Mouse (Mus musculus) embryonic facial prominence, embryonic 11.5 days (tissue): ENCODE results near the gene Lss. TPM values are rescaled to one million over a fixed set of nuclear protein-coding genes. Genes with fewer than 3 reads are reported as not detected.

Experiments
- ATAC-seq: fragments of 200-750 bp; cut with Nextera tagmentation; replicated peaks from 2 replicates; pipeline ENCODE4 v1.8.0; 2017; ENCODE audit warnings: low read depth; ENCODE audit not compliant: insufficient number of reproducible peaks, low FRiP score, low TSS enrichment
- DNase-seq: peaks from one replicate; pipeline ENCODE4 v3.0.0-alpha.2; 2015; ENCODE audit warnings: low spot score
- H3K27ac ChIP-seq: fragments of 300-500 bp; sonication (generic); replicated peaks from 2 replicates; pipeline ENCODE4 v1.5.1; 2014; ENCODE audit warnings: mild to moderate bottlenecking, low read depth, low read length, control low read depth
- H3K27me3 ChIP-seq: fragments of 300-500 bp; sonication (generic); 2 replicates; pipeline ENCODE4 v1.6.1; 2014; ENCODE audit warnings: mild to moderate bottlenecking, low read length, moderate library complexity, mixed read lengths; ENCODE audit not compliant: control insufficient read depth, insufficient read depth
- H3K36me3 ChIP-seq: fragments of 300-500 bp; sonication (generic); replicated peaks from 2 replicates; pipeline ENCODE4 v1.6.1; 2014; ENCODE audit warnings: low read depth, mild to moderate bottlenecking, low read length, moderate library complexity, mixed read lengths; ENCODE audit not compliant: control insufficient read depth, insufficient read depth
- H3K4me1 ChIP-seq: fragments of 300-500 bp; sonication (generic); 2 replicates; pipeline ENCODE4 v1.6.1; 2014; ENCODE audit warnings: low read length, mixed read lengths; ENCODE audit not compliant: control insufficient read depth, insufficient read depth
- H3K4me2 ChIP-seq: fragments of 300-500 bp; sonication (generic); 2 replicates; pipeline ENCODE4 v1.6.1; 2014; ENCODE audit warnings: low read depth, mild to moderate bottlenecking, control low read depth, low read length, moderate library complexity
- H3K4me3 ChIP-seq: fragments of 300-500 bp; sonication (generic); 2 replicates; pipeline ENCODE4 v1.5.1; 2014; ENCODE audit warnings: low read depth, low read length, control low read depth
- H3K9ac ChIP-seq: fragments of 300-500 bp; sonication (generic); replicated peaks from 2 replicates; pipeline ENCODE4 v1.6.1; 2014; ENCODE audit warnings: mild to moderate bottlenecking, control low read depth, low read length
- H3K9me3 ChIP-seq: fragments of 300-500 bp; sonication (generic); replicated peaks from 2 replicates; pipeline ENCODE4 v1.6.1; 2016; ENCODE audit warnings: mild to moderate bottlenecking, low read length, inconsistent platforms, mixed read lengths; ENCODE audit not compliant: control insufficient read depth
- WGBS: fragments of 180-500 bp; shearing (Covaris S2); extraction: QIAGEN DNeasy Blood & Tissue Kit; methylation state at CpG from one replicate; pipeline ENCODE4 v1.1.7; 2014; 5-methylcytosine and 5-hydroxymethylcytosine counted together
- polyA plus RNA-seq: library from polyadenylated mRNA; unstranded; fragments of >200 nt; fragmentation: Nextera tagmentation; extraction: Ambion mirVana; gene quantifications from 2 replicates; pipeline ENCODE4 v1.2.1, GENCODE M21; 2014

Lss gene
- polyA plus RNA-seq, 1 experiment from 2014 or later, result 26.9 TPM

GRCm38 (mm10) chr10:76542636-76543375 is 11.4 kb downstream of the Lss start:
- Histone ChIP-seq H3K9me3 (no peaks in the 10 kb centered on the region), H3K4me3 (no peak overlapping the region), H3K36me3 (peaks cover 3% of the 10 kb centered on the region), H3K4me2 (no peak overlapping the region), H3K27ac (no peak overlapping the region), H3K4me1 (no peaks in the 10 kb centered on the region), H3K9ac (no peak overlapping the region), H3K27me3 (no peaks in the 10 kb centered on the region)
- DNase-seq (no peak), ATAC-seq (no peak)
- WGBS, result 89% methylated on average over 10 of the region's 10 CpGs

- ATAC-seq, result no peak
- H3K4me1 ChIP-seq, result no peaks in the 10 kb centered on the region
- no peak for DNase-seq
- no peak overlapping the region for H3K9ac ChIP-seq
- H3K27ac ChIP-seq, result no peak overlapping the region
- no peaks in the 10 kb centered on the region for H3K27me3 ChIP-seq
- no peak overlapping the region for H3K4me3 ChIP-seq
- WGBS, result 93% methylated on average over 8 of the region's 8 CpGs
- H3K36me3 ChIP-seq, result peaks cover 6% of the 10 kb centered on the region
- no peak overlapping the region for H3K4me2 ChIP-seq
- no peaks in the 10 kb centered on the region for H3K9me3 ChIP-seq
These were observed 15.2 kb downstream of the Lss start for GRCm38 (mm10) chr10:76546566-76546965.

GRCm38 (mm10) chr10:76548218-76548617 is 16.8 kb downstream of the Lss start:
- Histone ChIP-seq H3K9me3 (no peaks in the 10 kb centered on the region), H3K4me1 (no peaks in the 10 kb centered on the region), H3K27me3 (no peaks in the 10 kb centered on the region), H3K27ac (no peak overlapping the region), H3K4me3 (no peak overlapping the region), H3K9ac (no peak overlapping the region), H3K36me3 (peaks cover 9% of the 10 kb centered on the region), H3K4me2 (no peak overlapping the region)
- 94% methylated on average over 8 of the region's 8 CpGs for WGBS
- DNase-seq (no peak), ATAC-seq (no peak)

- H3K36me3 ChIP-seq, result peaks cover 15% of the 10 kb centered on the region
- H3K4me2 ChIP-seq, result no peak overlapping the region
- no peak for ATAC-seq
- H3K9me3 ChIP-seq, result no peaks in the 10 kb centered on the region
- 91% methylated on average over 5 of the region's 5 CpGs for WGBS
- H3K4me1 ChIP-seq, result no peaks in the 10 kb centered on the region
- H3K4me3 ChIP-seq, result no peak overlapping the region
- no peak overlapping the region for H3K9ac ChIP-seq
- peak; percentile 4 for DNase-seq
- no peak overlapping the region for H3K27ac ChIP-seq
- H3K27me3 ChIP-seq, result no peaks in the 10 kb centered on the region
These were observed 19.1 kb downstream of the Lss start for GRCm38 (mm10) chr10:76550458-76550857.

- Histone ChIP-seq H3K4me2 (no peak overlapping the region), H3K36me3 (peaks cover 15% of the 10 kb centered on the region), H3K27me3 (no peaks in the 10 kb centered on the region), H3K9me3 (no peaks in the 10 kb centered on the region), H3K4me1 (no peaks in the 10 kb centered on the region), H3K4me3 (no peak overlapping the region), H3K27ac (no peak overlapping the region), H3K9ac (no peak overlapping the region)
- 82% methylated on average over 3 of the region's 3 CpGs for WGBS
- DNase-seq, result no peak
- no peak for ATAC-seq
These were observed 20.2 kb downstream of the Lss start for GRCm38 (mm10) chr10:76551556-76551955.

- no peak for DNase-seq
These were observed 22.7 kb downstream of the Lss start for GRCm38 (mm10) chr10:76554061-76554460.

GRCm38 (mm10) chr10:76561972-76562371 is 30.6 kb downstream of the Lss start, which contains the start of gene Spatc1l:
Gene Spatc1l (plus strand): TSS chr10:76562272.
- H3K9me3 ChIP-seq, result no peaks in the 10 kb centered on the region
- WGBS, result 88% methylated on average over 10 of the region's 10 CpGs
- DNase-seq (no peak), ATAC-seq (no peak)
- no peak within 1 kb of the TSS for H3K9ac ChIP-seq
- H3K4me1 ChIP-seq, result no peaks in the 10 kb centered on the region
- H3K27ac ChIP-seq, result no peak within 1 kb of the TSS
- H3K4me3 ChIP-seq, result no peak within 1 kb of the TSS
- H3K27me3 ChIP-seq, result no peaks in the 10 kb centered on the region
- H3K4me2 ChIP-seq, result no peak within 1 kb of the TSS
- H3K36me3 ChIP-seq, result no peaks in the 10 kb centered on the region

More at GRCm38 (mm10) chr10:76554061-76554460, 22.7 kb downstream of the Lss start:
- no peak overlapping the region for H3K4me2 ChIP-seq
- 90% methylated on average over 5 of the region's 5 CpGs for WGBS
- ATAC-seq, result no peak
- no peak overlapping the region for H3K27ac ChIP-seq
- no peak overlapping the region for H3K9ac ChIP-seq
- peaks cover 15% of the 10 kb centered on the region for H3K36me3 ChIP-seq
- H3K27me3 ChIP-seq, result no peaks in the 10 kb centered on the region
- no peaks in the 10 kb centered on the region for H3K4me1 ChIP-seq
- H3K9me3 ChIP-seq, result no peaks in the 10 kb centered on the region
- H3K4me3 ChIP-seq, result no peak overlapping the region

GRCm38 (mm10) chr10:76569996-76570685 is 38.8 kb downstream of the Lss start:
- ATAC-seq, result no peak
- H3K27me3 ChIP-seq, result no peaks in the 10 kb centered on the region
- no peaks in the 10 kb centered on the region for H3K36me3 ChIP-seq
- no peak overlapping the region for H3K27ac ChIP-seq
- no peak overlapping the region for H3K4me3 ChIP-seq
- no peaks in the 10 kb centered on the region for H3K9me3 ChIP-seq
- 88% methylated on average over 22 of the region's 22 CpGs for WGBS
- H3K9ac ChIP-seq, result no peak overlapping the region
- no peak for DNase-seq
- H3K4me1 ChIP-seq, result no peaks in the 10 kb centered on the region
- H3K4me2 ChIP-seq, result no peak overlapping the region
